Mouse (Mus musculus) adrenal gland, postnatal 25 days (tissue): ENCODE data around the gene Cdhr2. TPM values are rescaled to one million over a fixed set of nuclear protein-coding genes. Genes with fewer than 3 reads are reported as not detected.

Experiments used
- DNase-seq: peaks from one replicate; pipeline ENCODE4 v3.0.0; 2021; ENCODE audit warnings: mixed read lengths
- long read RNA-seq: library from polyadenylated mRNA; stranded (forward); transcript quantifications from one replicate; pipeline ENCODE4 v2.0.0, GENCODE M21; 2021
- total RNA-seq: library from RNA; stranded (reverse); gene quantifications from 2 replicates; pipeline ENCODE4 v1.2.3, GENCODE M21; 2021

Cdhr2 gene
- total RNA-seq: not detected in 2 replicates
- long read RNA-seq: 0 reads

GRCm38 (mm10) chr13:54701243-54701642 is at the start of gene Cdhr2:
Cdhr2 (plus strand) TSS chr13:54701461.
- no peak for DNase-seq

- no peak for DNase-seq
Observed at GRCm38 (mm10) chr13:54660877-54661276, 40.4 kb upstream of the Cdhr2 start.

GRCm38 (mm10) chr13:54661358-54661757 is 39.9 kb upstream of the Cdhr2 start:
- no peak for DNase-seq

- DNase-seq: no peak
Observed at GRCm38 (mm10) chr13:54663999-54664398, 37.3 kb upstream of the Cdhr2 start.

GRCm38 (mm10) chr13:54664509-54664908 is 36.8 kb upstream of the Cdhr2 start:
- no peak for DNase-seq

- no peak for DNase-seq
Observed at GRCm38 (mm10) chr13:54665062-54665461, 36.2 kb upstream of the Cdhr2 start.

GRCm38 (mm10) chr13:54670491-54670890 is 30.8 kb upstream of the Cdhr2 start:
- no peak for DNase-seq

GRCm38 (mm10) chr13:54675895-54676590 is 25.2 kb upstream of the Cdhr2 start:
- DNase-seq: no peak

GRCm38 (mm10) chr13:54678263-54678662 is 23.0 kb upstream of the Cdhr2 start:
- DNase-seq: no peak

- no peak for DNase-seq
Observed at GRCm38 (mm10) chr13:54680184-54680853, 20.9 kb upstream of the Cdhr2 start.

GRCm38 (mm10) chr13:54681291-54681690 is 20.0 kb upstream of the Cdhr2 start:
- DNase-seq: no peak

GRCm38 (mm10) chr13:54683301-54683700 is 18.0 kb upstream of the Cdhr2 start:
- no peak for DNase-seq

GRCm38 (mm10) chr13:54684140-54684896 is 16.9 kb upstream of the Cdhr2 start:
- peak; percentile 85 for DNase-seq

GRCm38 (mm10) chr13:54685174-54685573 is 16.1 kb upstream of the Cdhr2 start:
- DNase-seq: peak; percentile 63

- no peak for DNase-seq
Observed at GRCm38 (mm10) chr13:54686139-54687053, 14.9 kb upstream of the Cdhr2 start.

GRCm38 (mm10) chr13:54687096-54687495 is 14.2 kb upstream of the Cdhr2 start:
- DNase-seq: peak; percentile 76

GRCm38 (mm10) chr13:54687575-54688424 is 13.5 kb upstream of the Cdhr2 start:
- DNase-seq: peak; percentile 96

GRCm38 (mm10) chr13:54690151-54690740 is 11.0 kb upstream of the Cdhr2 start:
- no peak for DNase-seq

GRCm38 (mm10) chr13:54691737-54692136 is 9.5 kb upstream of the Cdhr2 start:
- DNase-seq: no peak

- no peak for DNase-seq
Observed at GRCm38 (mm10) chr13:54692711-54693557, 8.3 kb upstream of the Cdhr2 start.
